Mouse (Mus musculus): ENCODE measurements around the gene Kctd12b.
A peak's percentile ranks its signal among the peaks of the same experiment; 100 is the strongest.
"Not testable (repeated sequence)": the region's sequence is repeated elsewhere in the genome, so short reads cannot be mapped to it uniquely, and the experiment has no call there.

The Kctd12b gene

DNA sequence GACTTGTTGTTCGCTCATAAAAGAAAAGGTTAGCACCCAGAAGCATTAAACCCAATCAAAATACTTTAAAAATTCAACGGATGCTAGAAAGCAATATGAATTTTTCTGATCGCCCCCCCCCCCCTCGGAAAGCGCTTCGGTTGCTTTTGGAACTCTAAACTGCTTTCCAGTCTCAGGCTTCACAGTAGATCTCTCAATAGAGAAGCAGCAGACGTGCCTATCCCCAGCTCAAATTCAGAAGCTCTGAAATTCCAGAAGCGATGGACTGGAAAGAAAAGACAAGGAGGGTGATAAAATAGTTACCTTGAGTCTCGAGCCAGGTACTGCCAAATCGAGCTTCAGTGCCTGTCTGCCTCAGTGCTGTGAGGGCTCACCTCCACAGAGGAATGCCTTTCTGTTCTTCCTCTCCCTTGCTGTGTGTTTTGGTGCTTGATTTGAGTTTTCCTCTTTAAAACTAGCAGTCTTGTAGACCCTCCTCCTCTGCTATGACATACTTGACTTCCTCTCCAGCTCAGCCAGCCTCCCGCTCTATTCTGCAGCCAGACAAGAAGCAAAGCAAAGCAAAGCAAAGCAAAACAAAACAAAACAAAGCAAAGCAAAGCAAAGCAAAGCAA lies at the start of gene Kctd12b:
Gene Kctd12b, minus strand, starts transcription at position 610 of the 614 bp plus-strand sequence.
- DNase-seq (ENCODE audit: low spot score) = no peak

DNA sequence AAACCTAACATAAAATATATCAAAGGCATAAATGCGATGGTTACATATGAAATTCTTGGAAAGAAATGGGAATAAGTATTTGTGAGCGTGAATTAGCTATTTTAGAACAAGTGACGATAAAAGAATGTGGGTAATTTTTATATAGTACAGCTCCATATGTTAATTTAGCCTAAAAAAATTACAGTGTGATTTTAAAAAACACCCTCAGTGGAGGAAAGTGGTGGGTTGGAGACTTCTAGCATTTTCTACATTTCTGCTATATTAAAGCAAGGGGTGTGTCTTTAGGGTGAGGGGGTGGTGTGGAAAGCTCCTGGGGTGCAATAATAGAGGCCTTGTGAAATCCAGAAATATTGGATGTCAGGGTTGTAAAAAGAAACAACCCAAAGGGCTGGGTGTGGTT lies 46.3 kb upstream of the Kctd12b start:
- DNase-seq (ENCODE audit: low spot score) = no peak

GRCm38 (mm10) chrX:153735697-153736096 lies 39.5 kb upstream of the Kctd12b start:
- no peak for DNase-seq (ENCODE audit: low spot score)

GRCm38 (mm10) chrX:153724400-153724799 lies 28.2 kb upstream of the Kctd12b start:
- no peak for DNase-seq (ENCODE audit: low spot score)

DNA sequence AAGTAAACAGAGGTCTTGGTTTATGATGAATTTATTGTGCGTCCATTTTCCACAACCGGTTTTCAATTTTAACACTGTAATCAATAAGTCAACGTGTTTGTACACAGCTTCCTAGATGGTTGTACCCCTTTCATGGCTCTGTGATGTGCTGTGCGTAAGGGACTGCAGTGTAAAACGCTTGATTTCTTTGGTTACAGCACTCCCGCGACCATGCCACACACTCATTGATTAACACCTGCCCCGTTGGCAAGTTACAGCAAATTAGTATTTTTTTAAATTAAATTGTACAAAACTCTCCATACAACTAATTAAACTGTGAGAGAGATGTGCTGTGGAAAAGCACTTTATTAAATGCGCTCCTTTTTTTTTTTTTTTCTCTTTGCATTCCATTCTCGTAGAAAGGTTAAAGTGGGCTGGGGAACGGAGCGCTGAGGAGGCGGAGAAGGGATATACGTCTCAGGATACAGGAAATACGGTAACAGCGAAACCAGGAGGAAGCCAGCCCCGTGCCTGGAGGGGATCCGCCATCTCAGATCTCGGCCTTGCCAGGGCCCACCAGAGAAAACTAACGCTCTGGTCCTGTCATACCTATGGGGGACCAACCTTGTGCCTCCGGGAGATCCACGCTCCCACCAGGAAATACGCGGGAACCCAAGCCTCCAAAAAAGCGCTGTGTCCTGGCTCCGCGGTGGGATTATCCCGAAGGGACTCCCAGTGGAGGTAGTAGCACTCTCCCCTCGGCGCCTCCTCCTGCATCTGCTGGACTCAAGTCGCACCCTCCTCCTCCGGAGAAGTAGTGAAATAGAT lies 27.1 kb upstream of the Kctd12b start, which contains the start of gene Nbdy:
Gene Nbdy, plus strand, starts transcription at position 481 of the 807 bp plus-strand sequence.
- peak; percentile 44 for DNase-seq (ENCODE audit: low spot score)

DNA sequence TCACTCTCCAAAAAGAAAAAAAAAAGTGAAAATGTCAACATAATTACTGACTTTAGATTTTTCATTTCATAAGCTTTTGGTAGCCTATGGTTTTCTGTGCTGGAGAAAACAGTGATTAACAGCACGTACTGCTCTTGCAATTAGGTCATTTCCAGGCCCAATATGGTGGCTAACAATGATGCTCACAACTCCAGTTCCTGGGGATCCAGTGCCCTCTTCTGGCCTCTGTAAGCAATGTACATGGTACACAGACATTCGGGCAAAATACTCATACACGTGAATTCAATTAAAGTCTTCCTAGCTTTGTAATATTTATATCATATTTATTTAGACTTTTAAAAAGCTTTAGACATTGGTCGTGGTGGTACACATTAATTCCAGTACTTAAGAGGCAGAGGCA lies 23.4 kb upstream of the Kctd12b start:
- DNase-seq (ENCODE audit: low spot score) = peak; percentile 4

DNA sequence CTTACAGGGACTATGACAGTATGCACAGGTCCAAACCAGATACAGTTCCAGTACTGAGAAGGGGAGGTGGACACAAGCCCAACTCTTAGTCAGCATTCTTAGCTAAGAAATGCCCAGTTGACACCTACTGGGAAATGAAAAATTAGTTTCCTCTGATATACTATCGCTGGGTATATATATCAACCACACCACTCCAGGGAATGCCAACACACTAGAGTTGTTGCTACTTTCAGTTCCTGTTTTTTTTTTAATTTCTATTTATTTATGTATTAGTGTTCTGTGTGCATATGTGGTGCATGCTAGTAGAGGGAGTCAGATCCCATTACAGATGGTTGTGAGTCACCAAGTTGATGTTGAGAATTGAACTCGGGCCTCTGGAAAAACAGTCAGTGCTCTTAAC lies 20.5 kb upstream of the Kctd12b start:
- no peak for DNase-seq (ENCODE audit: low spot score)

- DNase-seq (ENCODE audit: low spot score) = no peak
These were observed 11.5 kb upstream of the Kctd12b start for GRCm38 (mm10) chrX:153707735-153708134.

DNA sequence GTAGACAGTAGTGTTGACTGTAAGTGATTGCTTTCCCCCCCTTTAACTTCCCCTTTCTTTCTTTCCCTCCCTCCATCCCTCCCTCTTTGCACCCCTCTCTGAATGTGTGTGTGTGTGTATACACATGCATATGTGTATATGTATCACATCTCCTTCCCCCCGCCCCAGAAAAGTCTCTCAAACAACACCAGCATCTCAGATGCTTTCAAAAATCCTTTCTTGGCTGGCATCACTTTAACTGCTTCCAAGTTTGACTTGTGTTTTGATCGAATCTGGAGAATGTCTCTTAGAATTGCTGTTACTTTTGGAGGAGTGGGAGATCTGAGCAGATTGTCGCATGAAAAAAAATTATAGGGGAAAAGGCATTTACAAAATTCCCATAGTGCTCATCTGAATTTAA lies 4.3 kb upstream of the Kctd12b start:
- DNase-seq (ENCODE audit: low spot score) = no peak

GRCm38 (mm10) chrX:153668233-153668632 lies 28.0 kb downstream of the Kctd12b start:
- not testable (repeated sequence) for DNase-seq (ENCODE audit: low spot score)

- no peak for DNase-seq (ENCODE audit: low spot score)
These were observed 31.3 kb downstream of the Kctd12b start for GRCm38 (mm10) chrX:153664903-153665302.

DNA sequence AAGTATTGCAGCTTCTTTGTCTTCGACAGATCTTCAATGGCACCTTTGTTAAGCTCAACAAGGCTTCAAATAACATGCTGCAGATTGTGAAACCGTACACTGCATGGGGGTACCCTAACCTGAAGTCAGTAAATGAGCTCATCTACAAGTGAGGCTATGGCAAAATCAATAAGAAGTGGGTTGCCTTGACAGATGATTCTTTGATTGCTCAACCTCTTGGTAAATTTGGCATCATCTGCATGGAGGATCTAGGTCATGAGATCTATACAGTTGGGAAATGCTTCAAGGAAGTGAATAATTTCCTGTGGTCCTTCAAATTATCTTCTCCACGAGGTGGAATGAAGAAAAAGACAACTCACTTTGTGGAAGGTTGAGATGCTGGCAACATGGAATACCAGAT lies 39.2 kb downstream of the Kctd12b start:
- DNase-seq (ENCODE audit: low spot score) = no peak

DNA sequence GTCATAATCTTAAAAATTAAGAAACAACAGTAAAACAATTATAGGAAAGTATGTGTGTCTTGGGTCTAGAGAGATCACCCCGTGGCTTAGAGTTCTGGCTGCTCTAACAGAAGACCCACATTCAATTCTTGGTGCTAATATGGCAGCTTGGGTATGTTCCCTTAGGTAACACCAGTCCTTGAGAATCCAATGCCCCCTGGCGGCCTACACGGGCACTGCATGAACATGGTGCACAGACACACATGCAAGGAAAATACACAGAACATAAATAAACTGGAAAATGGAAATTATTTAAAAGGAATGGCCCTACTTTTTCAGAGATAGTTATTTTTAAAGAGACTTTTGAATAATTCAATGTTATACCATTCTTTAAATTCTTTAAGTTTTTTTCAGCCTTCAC lies 55.6 kb downstream of the Kctd12b start:
- DNase-seq (ENCODE audit: low spot score) = no peak

GRCm38 (mm10) chrX:153636247-153636646 lies 59.9 kb downstream of the Kctd12b start:
- DNase-seq (ENCODE audit: low spot score) = peak; percentile 6

Measured in layer of hippocampus, adult 11-12 months (tissue).